Mouse (Mus musculus) heart, postnatal 0 days (tissue): Measurements from ENCODE around the gene Park7. TPM values are rescaled to one million over a fixed set of nuclear protein-coding genes. Genes with fewer than 3 reads are reported as not detected.
"Not testable (repeated sequence)": the region's sequence is repeated elsewhere in the genome, so short reads cannot be mapped to it uniquely, and the experiment has no call there.

ENCODE experiments used
- ATAC-seq: fragments of 200-750 bp; cut with Nextera tagmentation; 2 replicates; pipeline ENCODE4 v1.8.0; 2017; ENCODE audit warnings: low read depth, moderate number of reproducible peaks, moderate library complexity; ENCODE audit not compliant: insufficient read depth
- DNase-seq: peaks from one replicate; pipeline ENCODE4 v3.0.0-alpha.2; 2016; ENCODE audit warnings: low spot score
- H3K27ac ChIP-seq: fragments of 300-500 bp; sonication (generic); 2 replicates; pipeline ENCODE4 v1.5.1; 2014; ENCODE audit warnings: low read depth, mild to moderate bottlenecking
- H3K27me3 ChIP-seq: fragments of 300-500 bp; sonication (generic); 2 replicates; pipeline ENCODE4 v1.6.1; 2014; ENCODE audit warnings: low read length, mixed read lengths; ENCODE audit not compliant: control insufficient read depth, insufficient read depth
- H3K36me3 ChIP-seq: fragments of 300-500 bp; sonication (generic); replicated peaks from 2 replicates; pipeline ENCODE4 v1.6.1; 2014; ENCODE audit warnings: low read length, mixed read lengths; ENCODE audit not compliant: control insufficient read depth, insufficient read depth
- H3K4me1 ChIP-seq: fragments of 300-500 bp; sonication (generic); 2 replicates; pipeline ENCODE4 v1.6.1; 2014; ENCODE audit warnings: antibody characterized with exemption; ENCODE audit not compliant: control insufficient read depth, insufficient read depth
- H3K4me2 ChIP-seq: fragments of 300-500 bp; sonication (generic); 2 replicates; pipeline ENCODE4 v1.6.1; 2014; ENCODE audit warnings: low read depth, mild to moderate bottlenecking, low read length, moderate library complexity
- H3K4me3 ChIP-seq: fragments of 300-500 bp; sonication (generic); 2 replicates; pipeline ENCODE4 v1.5.1; 2014; ENCODE audit warnings: low read depth, low read length
- H3K9ac ChIP-seq: fragments of 300-500 bp; sonication (generic); replicated peaks from 2 replicates; pipeline ENCODE4 v1.6.1; 2014; ENCODE audit warnings: low read depth, low read length, mixed read lengths
- H3K9me3 ChIP-seq: fragments of 300-500 bp; sonication (generic); replicated peaks from 2 replicates; pipeline ENCODE4 v1.6.1; 2016; ENCODE audit warnings: low read length; ENCODE audit not compliant: control insufficient read depth
- CTCF ChIP-seq: IDR thresholded peaks from 2 replicates; pipeline ENCODE4 v1.5.1; 2016; ENCODE audit warnings: antibody characterized with exemption, control low read depth, low read depth
- EP300 ChIP-seq: IDR thresholded peaks from 2 replicates; pipeline ENCODE4 v1.6.1; 2016; ENCODE audit warnings: antibody characterized with exemption, low read depth
- WGBS: fragments of 180-500 bp; shearing (Covaris S2); extraction: QIAGEN DNeasy Blood & Tissue Kit; methylation state at CpG from one replicate; pipeline ENCODE4 v1.1.7; 2014; 5-methylcytosine and 5-hydroxymethylcytosine counted together
- polyA plus RNA-seq: library from polyadenylated mRNA; unstranded; fragments of >200 nt; fragmentation: Nextera tagmentation; extraction: Ambion mirVana; gene quantifications from 2 replicates; pipeline ENCODE4 v1.2.1, GENCODE M21; 2015
- total RNA-seq: library from RNA; depleted of rRNA; stranded (reverse); fragments of >200 nt; gene quantifications from 2 replicates; pipeline ENCODE4 v1.2.3, GENCODE M21; 2014; ENCODE audit warnings: low replicate concordance

The Park7 gene
- total and polyA plus RNA-seq, 2 experiments from 2014 or later, result 120 to 322 TPM

DNA sequence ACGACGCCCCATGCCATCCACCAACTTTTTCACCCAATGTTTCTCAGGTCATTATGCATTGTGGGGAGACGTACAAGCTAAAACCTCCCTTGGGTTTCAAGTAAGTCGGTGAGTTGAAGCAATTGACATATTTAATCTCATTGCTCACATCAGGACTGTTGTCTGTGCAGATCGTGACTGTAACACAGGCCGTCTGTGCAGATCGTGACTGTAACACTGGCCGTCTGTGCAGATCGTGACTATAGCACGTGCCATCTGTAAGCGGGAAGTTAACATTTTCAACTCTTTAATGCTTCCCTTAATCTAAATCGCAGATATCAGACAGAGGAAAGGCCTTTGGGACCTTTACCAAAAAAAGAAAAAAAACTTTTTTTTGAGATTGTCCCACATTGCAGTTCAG, 494 bp downstream of the Park7 start:
- 14% methylated on average over 12 of the region's 12 CpGs for WGBS
- Histone ChIP-seq H3K9ac (peak overlapping the region; percentile 75), H3K27me3 (no peaks in the 10 kb centered on the region), H3K4me2 (peak overlapping the region; percentile 74), H3K4me3 (peak overlapping the region; percentile 69), H3K9me3 (no peaks in the 10 kb centered on the region), H3K4me1 (peaks cover 11% of the 10 kb centered on the region), H3K36me3 (no peaks in the 10 kb centered on the region), H3K27ac (peak overlapping the region; percentile 92)
- ATAC-seq (no peak), DNase-seq (no peak)
- TF ChIP-seq CTCF (no peak), EP300 (peak; percentile 26; the same call in 1 of the 2 replicates)

- 86% methylated on average over 19 of the region's 19 CpGs for WGBS
- Histone ChIP-seq H3K4me3 (peak overlapping the region; percentile 65; the same call in 1 of the 2 replicates), H3K27ac (peak overlapping the region; percentile 54), H3K9ac (no peak overlapping the region), H3K4me1 (peaks cover 11% of the 10 kb centered on the region), H3K4me2 (peak overlapping the region; percentile 32; the same call in 1 of the 2 replicates), H3K9me3 (no peaks in the 10 kb centered on the region), H3K27me3 (no peaks in the 10 kb centered on the region), H3K36me3 (peaks cover 15% of the 10 kb centered on the region)
- TF ChIP-seq CTCF, result no peak
- no peak for TF ChIP-seq EP300
- no peak for ATAC-seq
- DNase-seq, result no peak
Observed at GRCm38 (mm10) chr4:150910164-150910951, 3.9 kb downstream of the Park7 start.

GRCm38 (mm10) chr4:150909451-150910156, 4.6 kb downstream of the Park7 start:
- H3K4me2 ChIP-seq, result peak overlapping the region; percentile 74
- TF ChIP-seq EP300, result no peak
- TF ChIP-seq CTCF, result no peak
- under 1% methylated on average over 56 of the region's 56 CpGs for WGBS
- ATAC-seq, result peak; percentile 91
- H3K9me3 ChIP-seq, result no peaks in the 10 kb centered on the region
- peak; percentile 96 for DNase-seq
- peaks cover 20% of the 10 kb centered on the region for H3K36me3 ChIP-seq
- peaks cover 4% of the 10 kb centered on the region; the same call in 1 of the 2 replicates for H3K4me1 ChIP-seq
- peak overlapping the region; percentile 65 for H3K4me3 ChIP-seq
- H3K27me3 ChIP-seq, result no peaks in the 10 kb centered on the region
- peak overlapping the region; percentile 59 for H3K9ac ChIP-seq
- H3K27ac ChIP-seq, result peak overlapping the region; percentile 85

GRCm38 (mm10) chr4:150908512-150908911, 5.7 kb downstream of the Park7 start:
- 77% methylated on average over 5 of the region's 5 CpGs for WGBS
- not testable (repeated sequence) for H3K4me3 ChIP-seq

GRCm38 (mm10) chr4:150907099-150907498, 7.1 kb downstream of the Park7 start:
- DNase-seq (no peak), ATAC-seq (no peak)
- no peak for TF ChIP-seq EP300
- TF ChIP-seq CTCF, result no peak
- 79% methylated on average over 8 of the region's 8 CpGs for WGBS
- Histone ChIP-seq H3K27me3 (no peaks in the 10 kb centered on the region), H3K9me3 (no peaks in the 10 kb centered on the region), H3K4me3 (no peak overlapping the region), H3K27ac (no peak overlapping the region), H3K36me3 (peaks cover 40% of the 10 kb centered on the region), H3K4me1 (peaks cover 4% of the 10 kb centered on the region; the same call in 1 of the 2 replicates), H3K9ac (no peak overlapping the region), H3K4me2 (no peak overlapping the region)

More at GRCm38 (mm10) chr4:150908512-150908911, 5.7 kb downstream of the Park7 start:
- ATAC-seq, H3K4me1 ChIP-seq, DNase-seq, H3K9ac ChIP-seq, H3K4me2 ChIP-seq, H3K27ac ChIP-seq, H3K27me3 ChIP-seq, H3K9me3 ChIP-seq: not testable (repeated sequence)
- peaks cover 29% of the 10 kb centered on the region for H3K36me3 ChIP-seq
